Mouse (Mus musculus) central nervous system, embryonic 14 days (tissue): Measurements from ENCODE around the gene Rbm10. TPM values are rescaled to one million over a fixed set of nuclear protein-coding genes. Genes with fewer than 3 reads are reported as not detected.

Experiments used
- polyA plus RNA-seq: library from polyadenylated mRNA; depleted of rRNA; stranded (reverse); fragments of >200 nt; gene quantifications from 2 replicates; pipeline ENCODE4 v1.2.3, GENCODE M21; 2012; rRNA removed

Gene Rbm10
- 76.4 and 76.6 TPM in 2 replicates for polyA plus RNA-seq

DNA sequence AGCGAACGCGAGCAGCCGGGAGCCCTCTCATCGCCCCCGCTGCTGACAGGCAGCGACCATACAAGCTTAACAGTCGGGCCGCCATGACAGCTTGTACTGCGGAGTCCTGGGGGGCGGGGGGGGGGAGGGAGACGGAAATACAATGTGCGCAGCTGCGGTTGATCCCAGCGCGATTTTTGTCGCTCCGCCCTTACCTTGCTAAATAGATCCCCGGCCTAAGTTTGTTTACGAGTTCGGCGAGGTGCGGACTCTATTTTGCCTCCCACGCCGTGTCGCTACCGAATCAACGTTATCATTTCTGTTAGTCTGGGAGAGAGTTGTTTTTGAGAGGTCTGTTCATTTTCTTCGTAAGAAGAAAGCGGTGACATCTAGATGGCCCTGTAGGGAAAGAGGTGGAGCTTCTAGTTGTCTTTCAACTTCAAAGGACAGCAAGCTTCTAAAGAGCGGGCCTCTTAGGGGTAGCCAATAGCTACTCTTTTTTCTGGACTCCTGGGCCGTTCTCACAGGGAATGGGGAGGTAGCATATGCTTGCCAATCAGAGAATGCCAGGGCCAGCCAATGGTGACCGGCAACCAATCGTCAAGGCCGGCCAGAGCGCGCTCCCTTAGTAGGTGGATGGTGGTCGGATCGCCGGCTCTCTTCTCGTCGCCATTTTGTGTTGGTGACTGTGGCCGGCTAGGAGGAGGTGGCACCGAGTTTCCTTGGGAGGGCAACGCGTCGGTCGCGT is at the start of gene Rbm10, which contains the start of gene Ndufb11:
Gene Rbm10 (plus strand): TSS at position 328 of the 727 bp plus-strand sequence.
Gene Ndufb11 (minus strand): TSS at position 444 of the 727 bp plus-strand sequence.

GRCm38 (mm10) chrX:20658026-20658652 is 40.8 kb downstream of the Rbm10 start, which contains the start of gene Uba1:
TSS of gene Uba1 (plus strand) at chrX:20658326.

GRCm38 (mm10) chrX:20687519-20688067 is 70.3 kb downstream of the Rbm10 start, which contains the start of gene Cdk16:
TSS of gene Cdk16 (plus strand) at chrX:20687954.

Other genes starting within 250 kb of the Rbm10 start
- 8.9 and 9.9 TPM in 2 replicates for gene Jade3, start 191.8 kb upstream of the Rbm10 start, polyA plus RNA-seq
- gene Rgn, start 67.7 kb upstream of the Rbm10 start, polyA plus RNA-seq: 0.14 and 0.18 TPM in 2 replicates
- gene Ndufb11, start 116 bp downstream of the Rbm10 start, polyA plus RNA-seq: 191 and 204 TPM in 2 replicates
- 434 and 451 TPM in 2 replicates for gene Uba1, start 40.8 kb downstream of the Rbm10 start, polyA plus RNA-seq
- 231 and 241 TPM in 2 replicates for gene Cdk16, start 70.5 kb downstream of the Rbm10 start, polyA plus RNA-seq
- gene Usp11, start 86.4 kb downstream of the Rbm10 start, polyA plus RNA-seq: 106 and 108 TPM in 2 replicates
- 233 and 244 TPM in 2 replicates for gene Araf, start 180.3 kb downstream of the Rbm10 start, polyA plus RNA-seq